Mouse (Mus musculus) heart, embryonic 14.5 days (tissue): ENCODE data around the gene Gm28041. TPM values are rescaled to one million over a fixed set of nuclear protein-coding genes. Genes with fewer than 3 reads are reported as not detected.

ENCODE experiments used
- ATAC-seq: fragments of 200-750 bp; cut with Nextera tagmentation; 2 replicates; pipeline ENCODE4 v1.8.0; 2017; ENCODE audit warnings: low read depth, moderate TSS enrichment; ENCODE audit not compliant: insufficient number of reproducible peaks, insufficient read depth, low FRiP score
- H3K27ac ChIP-seq, 2 experiments: fragments of 200-500 bp in 1 of 2; fragments of 300-500 bp in 1 of 2; sonication (generic) in 1 of 2; replicated peaks in 1 of 2; 2 replicates each; pipeline ENCODE4 v1.5.1; 2012 to 2014; ENCODE audit warnings: low read depth in 2 of 2, low read length in 2 of 2, control low read depth in 1 of 2, mild to moderate bottlenecking in 1 of 2, mixed read lengths in 1 of 2; ENCODE audit not compliant: control insufficient read depth in 1 of 2, insufficient read depth in 1 of 2
- H3K27me3 ChIP-seq: fragments of 300-500 bp; sonication (generic); 2 replicates; pipeline ENCODE4 v1.6.1; 2014; ENCODE audit warnings: mild to moderate bottlenecking, low read length, control low read depth; ENCODE audit not compliant: control insufficient read depth, insufficient read depth
- H3K36me3 ChIP-seq: fragments of 300-500 bp; sonication (generic); 2 replicates; pipeline ENCODE4 v1.6.1; 2014; ENCODE audit warnings: mild to moderate bottlenecking, control low read depth, low read length, mixed read lengths; ENCODE audit not compliant: control insufficient read depth, insufficient read depth
- H3K4me1 ChIP-seq, 2 experiments: fragments of 200-500 bp in 1 of 2; fragments of 300-500 bp in 1 of 2; sonication (generic) in 1 of 2; 2 replicates each; pipeline ENCODE4 v1.6.1; 2012 to 2014; ENCODE audit warnings: low read length in 2 of 2, control low read depth in 1 of 2, mixed read lengths in 1 of 2; ENCODE audit not compliant: control insufficient read depth in 2 of 2, insufficient read depth in 2 of 2
- H3K4me2 ChIP-seq: fragments of 300-500 bp; sonication (generic); 2 replicates; pipeline ENCODE4 v1.6.1; 2014; ENCODE audit warnings: mild to moderate bottlenecking, low read length
- H3K4me3 ChIP-seq, 2 experiments: fragments of 200-500 bp in 1 of 2; fragments of 300-500 bp in 1 of 2; sonication (generic) in 1 of 2; 2 replicates each; pipeline ENCODE4 v1.5.1; 2012 to 2014; ENCODE audit warnings: low read length in 2 of 2, mild to moderate bottlenecking in 2 of 2, control low read depth in 1 of 2, low read depth in 1 of 2, moderate library complexity in 1 of 2; ENCODE audit not compliant: control insufficient read depth in 1 of 2, insufficient read depth in 1 of 2
- H3K9ac ChIP-seq: fragments of 300-500 bp; sonication (generic); 2 replicates; pipeline ENCODE4 v1.6.1; 2014; ENCODE audit warnings: mild to moderate bottlenecking, low read length
- H3K9me3 ChIP-seq: fragments of 300-500 bp; sonication (generic); 2 replicates; pipeline ENCODE4 v1.6.1; 2016; ENCODE audit warnings: low read length, control low read depth; ENCODE audit not compliant: control insufficient read depth
- WGBS: fragments of 180-500 bp; shearing (Covaris S2); extraction: QIAGEN DNeasy Blood & Tissue Kit; methylation state at CpG from one replicate; pipeline ENCODE4 v1.1.7; 2014; 5-methylcytosine and 5-hydroxymethylcytosine counted together
- polyA plus RNA-seq: library from polyadenylated mRNA; unstranded; fragments of >200 nt; fragmentation: Nextera tagmentation; extraction: Ambion mirVana; gene quantifications from 2 replicates; pipeline ENCODE4 v1.2.1, GENCODE M21; 2014

The Gm28041 gene
- polyA plus RNA-seq, 1 experiment from 2014 or later, result 0.73 TPM

DNA sequence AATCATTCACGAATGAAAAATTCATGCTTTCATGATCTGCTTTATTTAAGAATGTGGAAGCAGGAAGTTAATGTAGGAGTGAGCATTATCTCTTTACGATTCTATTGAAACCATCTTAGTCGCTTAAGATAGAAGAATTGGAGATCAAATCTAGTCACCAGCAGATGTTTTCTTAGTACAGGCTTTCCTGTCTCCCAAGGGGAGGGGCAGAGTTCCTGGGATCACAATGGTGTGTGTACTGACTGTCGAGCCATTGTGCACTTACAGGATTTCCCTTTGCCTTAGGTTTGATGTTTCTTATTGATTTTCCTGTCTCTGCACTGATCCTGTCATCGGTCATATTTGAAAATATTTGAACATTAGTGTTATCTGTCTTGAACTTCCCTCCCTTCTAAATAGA is 68.8 kb downstream of the Gm28041 start:
- peak overlapping the region; percentile 67 to 81; a peak in 3 of 4 replicates for H3K4me3 ChIP-seq
- H3K9ac ChIP-seq, result peak overlapping the region; percentile 86
- no peak for ATAC-seq
- no peak overlapping the region for H3K27ac ChIP-seq
- H3K27me3 ChIP-seq, result no peaks in the 10 kb centered on the region
- H3K4me1 ChIP-seq, result peaks cover 0 to 4% of the 10 kb centered on the region in 2 experiments; a peak in 1 of 4 replicates
- no peaks in the 10 kb centered on the region for H3K9me3 ChIP-seq
- WGBS, result 19% methylated on average over 5 of the region's 5 CpGs
- H3K4me2 ChIP-seq, result peak overlapping the region; percentile 81
- no peaks in the 10 kb centered on the region for H3K36me3 ChIP-seq

DNA sequence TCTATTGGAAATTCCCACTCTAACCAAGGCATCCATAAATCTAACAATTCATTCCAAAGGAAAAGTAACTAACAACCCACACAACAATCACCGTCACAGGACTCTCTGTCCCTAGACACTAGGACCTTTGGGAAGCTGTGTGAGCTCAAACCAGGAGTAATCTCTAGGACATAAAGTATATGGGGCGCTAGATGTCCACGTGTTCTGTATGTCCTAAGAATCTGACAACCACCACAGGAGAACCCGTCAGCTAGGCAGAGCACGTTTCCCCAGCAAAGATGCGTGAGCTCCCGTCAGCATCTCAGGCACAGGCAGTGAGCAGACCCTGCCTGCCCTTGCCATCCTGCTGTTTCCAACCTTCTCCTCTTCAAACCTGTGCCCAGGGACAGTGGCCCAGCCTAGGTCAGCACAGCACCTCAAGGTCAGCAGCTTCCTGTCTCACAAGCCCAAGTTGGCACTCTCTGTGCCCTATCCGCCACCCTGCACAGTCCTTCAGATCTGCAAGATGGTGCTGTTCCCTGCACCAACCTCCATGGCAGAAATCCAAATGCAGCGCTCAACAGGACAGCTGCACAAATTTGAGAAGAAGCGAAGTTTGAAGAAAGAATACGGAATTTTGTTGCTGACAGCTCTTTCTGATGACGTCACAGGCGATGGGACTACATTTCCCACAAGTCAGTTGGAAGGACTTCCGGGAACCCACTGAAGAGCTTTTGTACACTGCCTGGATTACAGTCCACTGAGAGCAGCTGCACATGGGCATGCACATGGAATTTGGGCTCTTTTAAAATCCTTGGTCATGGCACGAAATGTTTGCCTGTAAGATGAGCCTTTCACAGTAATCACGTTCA is 69.5 kb downstream of the Gm28041 start, which contains the start of gene Zfp457:
Gene Zfp457, minus strand, starts transcription at position 664 of the 851 bp plus-strand sequence.
- H3K36me3 ChIP-seq, result no peaks in the 10 kb centered on the region
- no peaks in the 10 kb centered on the region for H3K27me3 ChIP-seq
- peak within 1 kb of the TSS; percentile 65 to 68 for H3K27ac ChIP-seq
- H3K4me3 ChIP-seq, result peak within 1 kb of the TSS; percentile 67 to 81
- 9% methylated on average over 16 of the region's 16 CpGs for WGBS
- no peaks in the 10 kb centered on the region for H3K9me3 ChIP-seq
- peak; percentile 95 for ATAC-seq
- H3K4me1 ChIP-seq, result peaks cover 0 to 4% of the 10 kb centered on the region in 2 experiments; a peak in 1 of 4 replicates
- peak within 1 kb of the TSS; percentile 86 for H3K9ac ChIP-seq
- H3K4me2 ChIP-seq, result peak within 1 kb of the TSS; percentile 81

Other genes with a start within 250 kb of the Gm28041 start
- 3.6 and 3.8 TPM in 2 replicates for gene Rsl1, start 202.6 kb downstream of the Gm28041 start, polyA plus RNA-seq
- gene Zfp455, start 181.2 kb downstream of the Gm28041 start, polyA plus RNA-seq, result 0.80 and 1.0 TPM in 2 replicates
- gene Zfp458, start 97.3 kb downstream of the Gm28041 start, polyA plus RNA-seq, result 1.2 and 1.6 TPM in 2 replicates
- 0.94 and 1.7 TPM in 2 replicates for gene Zfp457, start 69.2 kb downstream of the Gm28041 start, polyA plus RNA-seq
- 1.2 and 1.4 TPM in 2 replicates for gene Zfp595, start 43.2 kb downstream of the Gm28041 start, polyA plus RNA-seq
- 0.89 and 0.97 TPM in 2 replicates for gene Gm28044, start 15.2 kb downstream of the Gm28041 start, polyA plus RNA-seq
- gene Zfp953, start 15.1 kb downstream of the Gm28041 start, polyA plus RNA-seq, result 0.72 and 0.93 TPM in 2 replicates
- gene Zfp456, start 77 bp upstream of the Gm28041 start, polyA plus RNA-seq, result 1.2 and 1.4 TPM in 2 replicates
- 2.8 and 4.6 TPM in 2 replicates for gene Zfp429, start 24.1 kb upstream of the Gm28041 start, polyA plus RNA-seq
- gene Zfp459, start 45.7 kb upstream of the Gm28041 start, polyA plus RNA-seq, result 0.36 and 0.49 TPM in 2 replicates
- 4.8 and 5.8 TPM in 2 replicates for gene Zfp874a, start 75.9 kb upstream of the Gm28041 start, polyA plus RNA-seq
- gene Zfp874b, start 108.5 kb upstream of the Gm28041 start, polyA plus RNA-seq, result 2.3 and 2.6 TPM in 2 replicates
- 8.8 and 9.0 TPM in 2 replicates for gene Zfp58, start 124.8 kb upstream of the Gm28041 start, polyA plus RNA-seq
- gene Gm26965, start 150.4 kb upstream of the Gm28041 start, polyA plus RNA-seq, result not detected in 2 replicates
- 19.3 and 22.0 TPM in 2 replicates for gene Zfp87, start 150.4 kb upstream of the Gm28041 start, polyA plus RNA-seq
- 8.3 and 9.6 TPM in 2 replicates for gene Zfp748, start 178.1 kb upstream of the Gm28041 start, polyA plus RNA-seq
- 2.9 and 3.7 TPM in 2 replicates for gene Zfp729b, start 234.0 kb upstream of the Gm28041 start, polyA plus RNA-seq